10 mouse cellular contexts compared by ENCODE assay signal in genomic region chr8:124754101-124754791, GRCm38 (mm10). TPM values are rescaled to one million over a fixed set of nuclear protein-coding genes. Genes with fewer than 3 reads are reported as not detected.
DNase-seq lines count a peak whose midpoint lies in the region; ATAC-seq and TF ChIP-seq lines count a peak whose summit lies in the region.
"Had no signal": no experiment of that assay in that cellular context is flagged by ENCODE, and none has a peak within 500 bp of the region (broad histone marks: within the 10 kb centered on the region; RNA-seq: fewer than 3 reads in every experiment).

No protein-coding gene starts in this region.

- H3K79me2 ChIP-seq in liver, adult 2 months (ENCODE audit: control insufficient read depth, insufficient read depth, low read length) = no peaks in the 10 kb centered on the region

- no peak overlapping the region for H3K27ac ChIP-seq in hindbrain, embryonic 11.5 days (ENCODE audit: low read depth, low read length)
- H3K27ac ChIP-seq in hindbrain, embryonic 13.5 days = no peak overlapping the region
- H3K27ac ChIP-seq in intestine, embryonic 14.5 days (ENCODE audit: low read depth) = no peak overlapping the region
- peak overlapping the region; percentile 87 for H3K27ac ChIP-seq in liver, adult 2 months (replicated peaks; ENCODE audit: insufficient read depth, low read depth, low read length)

- peak; percentile 25 for DNase-seq in hindbrain, embryonic 11.5 days (ENCODE audit: low spot score)
- peak; percentile 42 for DNase-seq in Muller cell, postnatal 12 days (ENCODE audit: inconsistent ontology term)
- peak; percentile 71 for DNase-seq in intestine, embryonic 14.5 days (ENCODE audit: low spot score)
- peak; percentile 95 for DNase-seq in liver, adult 2 months (ENCODE audit: extremely low read depth, low read depth, low spot score)
- no peak for DNase-seq in spleen, adult 12 weeks (ENCODE audit: low spot score)
- DNase-seq: adrenal gland, postnatal 36 days had no signal

- H3K9me3 ChIP-seq in hindbrain, embryonic 11.5 days (ENCODE audit: control insufficient read depth, low read length) = no peaks in the 10 kb centered on the region
- no peaks in the 10 kb centered on the region for H3K9me3 ChIP-seq in hindbrain, embryonic 13.5 days
- H3K9me3 ChIP-seq in intestine, embryonic 14.5 days (ENCODE audit: control insufficient read depth, low read length) = no peaks in the 10 kb centered on the region

- TF ChIP-seq CTCF in liver, adult 2 months (IDR thresholded peaks at IDR 0.05; ENCODE audit: low read depth, low read length) = no peak

- WGBS in hindbrain, embryonic 11.5 days = 17% methylated on average over 11 of the region's 11 CpGs
- WGBS in hindbrain, embryonic 13.5 days = 17% methylated on average over 11 of the region's 11 CpGs
- 15% methylated on average over 11 of the region's 11 CpGs for WGBS in intestine, embryonic 14.5 days
- 13% methylated on average over 11 of the region's 11 CpGs for WGBS in liver, adult 2 months

- H3K27me3 ChIP-seq in hindbrain, embryonic 11.5 days (ENCODE audit: control insufficient read depth, insufficient read depth, low read length) = peaks cover 40% of the 10 kb centered on the region
- H3K27me3 ChIP-seq in hindbrain, embryonic 13.5 days = peaks cover 64% of the 10 kb centered on the region
- peaks cover 25% of the 10 kb centered on the region for H3K27me3 ChIP-seq in intestine, embryonic 14.5 days (replicated peaks; ENCODE audit: control insufficient read depth, insufficient read depth, low read length)
- H3K27me3 ChIP-seq in liver, adult 2 months (ENCODE audit: control insufficient read depth, insufficient read depth, low read length) = no peaks in the 10 kb centered on the region

- H3K4me2 ChIP-seq in hindbrain, embryonic 11.5 days (replicated peaks; ENCODE audit: low read depth, low read length) = no peak overlapping the region
- no peak overlapping the region for H3K4me2 ChIP-seq in hindbrain, embryonic 13.5 days
- 0 out of 2 replicates have a peak overlapping the region, but pooled peaks have one; percentile 3 for H3K4me2 ChIP-seq in intestine, embryonic 14.5 days (ENCODE audit: low read length)

- no peaks in the 10 kb centered on the region for H3K36me3 ChIP-seq in hindbrain, embryonic 11.5 days (ENCODE audit: control insufficient read depth, insufficient read depth, low read length)
- no peaks in the 10 kb centered on the region for H3K36me3 ChIP-seq in hindbrain, embryonic 13.5 days
- H3K36me3 ChIP-seq in intestine, embryonic 14.5 days (ENCODE audit: control insufficient read depth, insufficient read depth, low read length) = no peaks in the 10 kb centered on the region
- no peaks in the 10 kb centered on the region for H3K36me3 ChIP-seq in liver, adult 2 months (ENCODE audit: control insufficient read depth, insufficient read depth, low read length)

- no peak overlapping the region for H3K9ac ChIP-seq in hindbrain, embryonic 11.5 days (ENCODE audit: low read depth, low read length)
- no peak overlapping the region for H3K9ac ChIP-seq in hindbrain, embryonic 13.5 days
- no peak overlapping the region for H3K9ac ChIP-seq in intestine, embryonic 14.5 days (ENCODE audit: low read length)
- H3K9ac ChIP-seq in liver, adult 2 months (ENCODE audit: low read depth, low read length) = peak overlapping the region; percentile 4; the same call in 1 of the 2 replicates

- no peak for ATAC-seq in hindbrain, embryonic 11.5 days (ENCODE audit: low FRiP score)
- ATAC-seq in hindbrain, embryonic 13.5 days (ENCODE audit: low FRiP score) = no peak
- ATAC-seq in intestine, embryonic 14.5 days (replicated peaks; ENCODE audit: low FRiP score, low TSS enrichment, low read depth) = peak; percentile 59; the same call in 1 of the 2 replicates
- ATAC-seq in monocyte, adult 5-6 weeks (replicated peaks; ENCODE audit: insufficient number of reproducible peaks, low FRiP score, low TSS enrichment, poor library complexity, severe bottlenecking) = no peak
- no peak for ATAC-seq in cerebellum, adult (ENCODE audit: insufficient number of reproducible peaks, low FRiP score, low TSS enrichment)

- no peaks in the 10 kb centered on the region; the same call in 1 of the 2 replicates for H3K4me1 ChIP-seq in hindbrain, embryonic 11.5 days (replicated peaks; ENCODE audit: control insufficient read depth, insufficient read depth, low read length)
- H3K4me1 ChIP-seq in hindbrain, embryonic 13.5 days (replicated peaks) = peaks cover 14% of the 10 kb centered on the region
- peaks cover 31% of the 10 kb centered on the region for H3K4me1 ChIP-seq in intestine, embryonic 14.5 days (replicated peaks; ENCODE audit: control insufficient read depth, insufficient read depth, low read length)
- peaks cover 29% of the 10 kb centered on the region for H3K4me1 ChIP-seq in liver, adult 2 months (ENCODE audit: control insufficient read depth, insufficient read depth, low read length)

- TF ChIP-seq POLR2A in liver, adult 2 months (IDR thresholded peaks at IDR 0.05; ENCODE audit: extremely low read depth, insufficient read depth, low read length) = no peak

- H3K4me3 ChIP-seq in hindbrain, embryonic 11.5 days (ENCODE audit: low read depth, low read length) = no peak overlapping the region
- no peak overlapping the region for H3K4me3 ChIP-seq in hindbrain, embryonic 13.5 days
- no peak overlapping the region for H3K4me3 ChIP-seq in intestine, embryonic 14.5 days (ENCODE audit: low read depth, low read length)
- H3K4me3 ChIP-seq in liver, adult 2 months (ENCODE audit: insufficient read depth, low read depth, low read length) = no peak overlapping the region

RNA-seq across cellular contexts. Expression of gene Fam89a, which starts 2.6 kb away (rescaled TPM):
- 3.9 and 4.3 TPM in 2 replicates for polyA plus RNA-seq in hindbrain, embryonic 11.5 days (2014; fragmentation: Nextera tagmentation; extraction: Ambion mirVana)
- 3.1 and 3.2 TPM in 2 replicates for polyA plus RNA-seq in hindbrain, embryonic 13.5 days (2015; fragmentation: Nextera tagmentation; extraction: Ambion mirVana)
- polyA plus RNA-seq in intestine, embryonic 14.5 days (2014; fragmentation: Nextera tagmentation; extraction: Ambion mirVana) = 6.5 and 6.9 TPM in 2 replicates
- 2.8 and 5.4 TPM in 2 replicates for total RNA-seq in liver, adult 2 months (2014; rRNA removed)
- 17.4 and 40.4 TPM in 2 replicates for polyA plus RNA-seq in liver, adult 2 months (2012; rRNA removed)
- 0.95 to 1.1 TPM in 2 of 3 replicates, not detected in the other for total RNA-seq in monocyte, adult 5-6 weeks (2017)

RNA-seq across cellular contexts. Expression of gene Arv1, which starts 32.3 kb away (rescaled TPM):
- 32.2 and 34.0 TPM in 2 replicates for polyA plus RNA-seq in hindbrain, embryonic 11.5 days (2014; fragmentation: Nextera tagmentation; extraction: Ambion mirVana)
- polyA plus RNA-seq in hindbrain, embryonic 13.5 days (2015; fragmentation: Nextera tagmentation; extraction: Ambion mirVana) = 32.8 and 33.3 TPM in 2 replicates
- 24.1 and 25.7 TPM in 2 replicates for polyA plus RNA-seq in intestine, embryonic 14.5 days (2014; fragmentation: Nextera tagmentation; extraction: Ambion mirVana)
- 1.7 and 2.6 TPM in 2 replicates for total RNA-seq in liver, adult 2 months (2014; rRNA removed)
- 4.2 and 6.8 TPM in 2 replicates for polyA plus RNA-seq in liver, adult 2 months (2012; rRNA removed)
- 1.0 to 2.9 TPM in 2 of 3 replicates, not detected in the other for total RNA-seq in monocyte, adult 5-6 weeks (2017)

RNA-seq across cellular contexts. Expression of gene Ttc13, which starts 32.5 kb away (rescaled TPM):
- 59.0 and 59.1 TPM in 2 replicates for polyA plus RNA-seq in hindbrain, embryonic 11.5 days (2014; fragmentation: Nextera tagmentation; extraction: Ambion mirVana)
- polyA plus RNA-seq in hindbrain, embryonic 13.5 days (2015; fragmentation: Nextera tagmentation; extraction: Ambion mirVana) = 58.6 and 61.6 TPM in 2 replicates
- polyA plus RNA-seq in intestine, embryonic 14.5 days (2014; fragmentation: Nextera tagmentation; extraction: Ambion mirVana) = 45.9 and 50.0 TPM in 2 replicates
- 24.8 and 26.3 TPM in 2 replicates for total RNA-seq in liver, adult 2 months (2014; rRNA removed)
- polyA plus RNA-seq in liver, adult 2 months (2012; rRNA removed) = 11.8 and 12.3 TPM in 2 replicates
- total RNA-seq in monocyte, adult 5-6 weeks (2017) = 14.5 to 74.3 TPM (median 26.1 TPM) in 3 replicates

RNA-seq across cellular contexts. Expression of gene Trim67, which starts 38.6 kb away (rescaled TPM):
- polyA plus RNA-seq in hindbrain, embryonic 11.5 days (2014; fragmentation: Nextera tagmentation; extraction: Ambion mirVana) = 6.5 and 7.3 TPM in 2 replicates
- polyA plus RNA-seq in hindbrain, embryonic 13.5 days (2015; fragmentation: Nextera tagmentation; extraction: Ambion mirVana) = 20.5 and 20.6 TPM in 2 replicates
- polyA plus RNA-seq in intestine, embryonic 14.5 days (2014; fragmentation: Nextera tagmentation; extraction: Ambion mirVana) = 0.78 and 1.2 TPM in 2 replicates
- total RNA-seq in liver, adult 2 months (2014; rRNA removed) = not detected in 2 replicates
- polyA plus RNA-seq in liver, adult 2 months (2012; rRNA removed) = not detected in 2 replicates
- not detected in 3 replicates for total RNA-seq in monocyte, adult 5-6 weeks (2017)
- polyA plus RNA-seq: thymus, postnatal 0 days had no signal
